Mouse (Mus musculus) heart, embryonic 14.5 days (tissue): ENCODE data around the gene Bcor. TPM values are rescaled to one million over a fixed set of nuclear protein-coding genes. Genes with fewer than 3 reads are reported as not detected.

ENCODE experiments used
- ATAC-seq: fragments of 200-750 bp; cut with Nextera tagmentation; 2 replicates; pipeline ENCODE4 v1.8.0; 2017; ENCODE audit warnings: low read depth, moderate TSS enrichment; ENCODE audit not compliant: insufficient number of reproducible peaks, insufficient read depth, low FRiP score
- H3K27ac ChIP-seq, 2 experiments: fragments of 200-500 bp in 1 of 2; fragments of 300-500 bp in 1 of 2; sonication (generic) in 1 of 2; replicated peaks in 1 of 2; 2 replicates each; pipeline ENCODE4 v1.5.1; 2012 to 2014; ENCODE audit warnings: low read depth in 2 of 2, low read length in 2 of 2, control low read depth in 1 of 2, mild to moderate bottlenecking in 1 of 2, mixed read lengths in 1 of 2; ENCODE audit not compliant: control insufficient read depth in 1 of 2, insufficient read depth in 1 of 2
- H3K27me3 ChIP-seq: fragments of 300-500 bp; sonication (generic); 2 replicates; pipeline ENCODE4 v1.6.1; 2014; ENCODE audit warnings: mild to moderate bottlenecking, low read length, control low read depth; ENCODE audit not compliant: control insufficient read depth, insufficient read depth
- H3K36me3 ChIP-seq: fragments of 300-500 bp; sonication (generic); 2 replicates; pipeline ENCODE4 v1.6.1; 2014; ENCODE audit warnings: mild to moderate bottlenecking, control low read depth, low read length, mixed read lengths; ENCODE audit not compliant: control insufficient read depth, insufficient read depth
- H3K4me1 ChIP-seq, 2 experiments: fragments of 200-500 bp in 1 of 2; fragments of 300-500 bp in 1 of 2; sonication (generic) in 1 of 2; 2 replicates each; pipeline ENCODE4 v1.6.1; 2012 to 2014; ENCODE audit warnings: low read length in 2 of 2, control low read depth in 1 of 2, mixed read lengths in 1 of 2; ENCODE audit not compliant: control insufficient read depth in 2 of 2, insufficient read depth in 2 of 2
- H3K4me2 ChIP-seq: fragments of 300-500 bp; sonication (generic); 2 replicates; pipeline ENCODE4 v1.6.1; 2014; ENCODE audit warnings: mild to moderate bottlenecking, low read length
- H3K4me3 ChIP-seq, 2 experiments: fragments of 200-500 bp in 1 of 2; fragments of 300-500 bp in 1 of 2; sonication (generic) in 1 of 2; 2 replicates each; pipeline ENCODE4 v1.5.1; 2012 to 2014; ENCODE audit warnings: low read length in 2 of 2, mild to moderate bottlenecking in 2 of 2, control low read depth in 1 of 2, low read depth in 1 of 2, moderate library complexity in 1 of 2; ENCODE audit not compliant: control insufficient read depth in 1 of 2, insufficient read depth in 1 of 2
- H3K9ac ChIP-seq: fragments of 300-500 bp; sonication (generic); 2 replicates; pipeline ENCODE4 v1.6.1; 2014; ENCODE audit warnings: mild to moderate bottlenecking, low read length
- H3K9me3 ChIP-seq: fragments of 300-500 bp; sonication (generic); 2 replicates; pipeline ENCODE4 v1.6.1; 2016; ENCODE audit warnings: low read length, control low read depth; ENCODE audit not compliant: control insufficient read depth
- WGBS: fragments of 180-500 bp; shearing (Covaris S2); extraction: QIAGEN DNeasy Blood & Tissue Kit; methylation state at CpG from one replicate; pipeline ENCODE4 v1.1.7; 2014; 5-methylcytosine and 5-hydroxymethylcytosine counted together
- polyA plus RNA-seq: library from polyadenylated mRNA; unstranded; fragments of >200 nt; fragmentation: Nextera tagmentation; extraction: Ambion mirVana; gene quantifications from 2 replicates; pipeline ENCODE4 v1.2.1, GENCODE M21; 2014

Bcor gene
- polyA plus RNA-seq, 1 experiment from 2014 or later: 17.0 TPM

DNA sequence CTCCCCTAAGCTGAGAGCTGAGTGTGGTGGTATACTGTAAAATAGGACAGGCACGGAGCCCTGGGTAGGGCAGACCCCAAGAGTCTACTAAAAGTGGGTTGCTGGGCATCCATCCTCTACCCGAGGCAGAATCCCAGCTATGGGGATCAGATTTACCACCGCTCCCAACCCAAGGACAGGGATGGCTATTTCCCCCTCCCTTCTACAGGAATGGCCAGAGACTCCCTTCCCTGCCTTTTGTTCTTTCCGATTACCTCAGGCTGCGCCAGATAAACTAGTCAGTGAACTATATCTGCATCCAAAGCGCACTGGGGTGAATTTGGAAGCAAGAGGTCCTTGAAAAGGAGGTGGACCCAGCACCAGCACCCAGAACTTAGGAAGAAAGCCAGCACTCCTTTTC, 93.1 kb downstream of the Bcor start:
- H3K4me3 ChIP-seq: no peak overlapping the region
- 4% methylated on average over 6 of the region's 6 CpGs for WGBS
- H3K27me3 ChIP-seq: peaks cover 16% of the 10 kb centered on the region; the same call in 1 of the 2 replicates
- H3K9ac ChIP-seq: peak overlapping the region; percentile 38
- H3K9me3 ChIP-seq: no peaks in the 10 kb centered on the region
- peak overlapping the region; percentile 27 for H3K4me2 ChIP-seq
- peaks cover 64 to 86% of the 10 kb centered on the region in 2 experiments for H3K4me1 ChIP-seq
- no peaks in the 10 kb centered on the region for H3K36me3 ChIP-seq
- no peak overlapping the region for H3K27ac ChIP-seq
- no peak for ATAC-seq

DNA sequence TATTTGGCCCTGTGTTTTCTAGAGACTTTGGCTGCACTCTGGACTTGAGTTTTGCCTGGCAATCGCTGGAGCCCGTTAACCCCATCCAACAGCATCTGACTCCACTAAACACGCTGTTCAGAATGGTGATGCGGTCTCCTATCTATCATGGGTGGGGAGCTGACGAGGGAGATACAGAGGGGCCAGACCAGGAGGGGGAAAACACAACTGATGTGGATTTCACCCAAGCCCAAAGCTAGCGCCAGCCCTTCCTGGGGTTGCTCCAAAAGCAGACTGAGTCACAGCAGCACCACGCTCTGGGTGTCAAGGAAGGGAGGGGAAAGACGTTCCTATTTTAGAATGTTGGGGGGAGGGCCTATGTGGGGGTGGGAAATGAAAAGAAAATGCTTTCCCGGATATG, 94.4 kb downstream of the Bcor start:
- no peak overlapping the region for H3K4me3 ChIP-seq
- H3K36me3 ChIP-seq: no peaks in the 10 kb centered on the region
- H3K9ac ChIP-seq: no peak overlapping the region
- no peak overlapping the region for H3K4me2 ChIP-seq
- no peak overlapping the region for H3K27ac ChIP-seq
- WGBS: 27% methylated on average over 9 of the region's 9 CpGs
- ATAC-seq: no peak
- peaks cover 13% of the 10 kb centered on the region; the same call in 1 of the 2 replicates for H3K27me3 ChIP-seq
- H3K4me1 ChIP-seq: peaks cover 66 to 82% of the 10 kb centered on the region in 2 experiments
- no peaks in the 10 kb centered on the region for H3K9me3 ChIP-seq

DNA sequence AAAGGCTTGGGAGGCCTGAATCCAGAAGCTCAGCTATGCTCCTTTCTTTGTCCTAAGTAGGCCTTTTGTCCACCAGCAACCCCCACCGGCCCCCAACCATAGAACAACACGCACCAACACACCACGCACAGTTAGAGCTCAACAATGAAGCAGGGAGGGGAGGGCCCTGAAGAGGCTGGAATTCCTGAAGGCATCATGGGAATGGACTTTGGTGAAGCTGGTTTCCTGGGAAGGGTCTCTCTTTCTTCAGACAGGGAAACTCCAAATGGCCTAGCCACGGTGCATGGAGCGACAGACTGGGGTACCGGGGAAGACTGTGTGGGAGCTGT, 97.3 kb downstream of the Bcor start:
- peaks cover 49 to 59% of the 10 kb centered on the region in 2 experiments for H3K4me1 ChIP-seq
- WGBS: 38% methylated on average over 6 of the region's 6 CpGs

DNA sequence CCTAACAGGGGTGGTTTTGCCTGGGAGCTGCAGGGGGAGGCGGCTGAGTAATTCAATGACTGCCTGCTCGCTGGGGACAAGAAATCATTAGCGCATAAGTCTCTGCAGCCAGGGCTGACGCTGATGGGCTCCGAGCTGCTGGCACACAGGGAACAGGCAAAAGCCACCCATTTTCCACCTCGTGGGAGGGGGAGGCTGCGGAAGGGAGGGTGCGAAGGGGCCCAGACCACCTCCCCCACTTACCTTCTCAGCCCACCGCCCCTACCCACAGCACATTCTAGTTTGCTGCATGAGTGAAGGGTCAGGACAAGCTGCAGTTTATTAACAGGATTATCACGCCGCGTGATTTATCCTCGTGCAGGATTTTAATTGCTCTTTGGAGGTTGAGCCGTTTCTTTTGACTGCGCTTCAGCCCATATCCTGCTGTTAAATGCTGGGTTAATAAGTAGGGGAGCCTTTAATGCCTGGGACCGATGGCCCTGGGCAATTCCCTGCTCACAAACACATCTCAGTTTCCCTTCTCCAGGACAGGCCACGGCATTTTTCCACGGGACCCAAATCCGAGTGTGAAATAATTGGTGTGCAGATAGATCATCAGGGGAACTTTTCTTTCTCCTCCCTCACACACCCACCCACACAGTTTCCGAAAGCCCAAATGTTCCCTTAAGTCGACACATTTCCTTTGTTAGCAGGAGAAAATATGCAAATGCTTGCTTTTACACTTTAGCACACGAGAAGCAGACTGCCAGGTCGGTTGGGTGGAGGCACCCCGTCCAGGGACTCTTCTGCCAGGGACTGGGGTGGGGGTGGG, 97.8 kb downstream of the Bcor start:
- no peak overlapping the region for H3K4me2 ChIP-seq
- peaks cover 4% of the 10 kb centered on the region; the same call in 1 of the 2 replicates for H3K27me3 ChIP-seq
- peaks cover 45 to 53% of the 10 kb centered on the region in 2 experiments for H3K4me1 ChIP-seq

More for the DNA sequence above, 97.3 kb downstream of the Bcor start:
- no peak overlapping the region for H3K4me3 ChIP-seq
- peaks cover 4% of the 10 kb centered on the region; the same call in 1 of the 2 replicates for H3K27me3 ChIP-seq
- H3K4me2 ChIP-seq: no peak overlapping the region
- peaks cover 18% of the 10 kb centered on the region for H3K36me3 ChIP-seq
- H3K27ac ChIP-seq: no peak overlapping the region
- no peaks in the 10 kb centered on the region for H3K9me3 ChIP-seq
- no peak overlapping the region for H3K9ac ChIP-seq
- ATAC-seq: no peak

DNA sequence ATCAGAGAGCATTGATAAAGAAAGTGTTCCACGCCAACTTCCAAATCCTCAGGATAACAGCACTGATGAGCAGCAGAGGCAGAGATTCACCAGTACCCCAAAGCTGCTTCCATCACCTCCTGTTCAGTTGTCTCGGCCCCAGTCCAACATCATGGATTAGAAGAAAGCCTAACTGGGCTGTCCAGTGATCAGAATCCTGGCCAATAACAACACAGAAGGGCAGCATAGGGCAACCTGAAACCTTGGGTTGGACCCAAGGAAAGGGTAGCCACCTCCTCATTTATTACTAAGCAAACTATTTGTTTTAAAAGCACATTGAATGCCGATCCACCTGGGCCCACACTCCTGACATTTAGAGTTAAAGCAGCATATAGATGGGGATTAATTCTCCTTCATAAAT, 99.3 kb downstream of the Bcor start:
- H3K36me3 ChIP-seq: peaks cover 38% of the 10 kb centered on the region
- no peaks in the 10 kb centered on the region for H3K9me3 ChIP-seq
- no peak overlapping the region for H3K27ac ChIP-seq
- WGBS: 58% methylated on average over 3 of the region's 3 CpGs
- no peak overlapping the region for H3K4me2 ChIP-seq
- H3K4me1 ChIP-seq: peaks cover 36 to 38% of the 10 kb centered on the region in 2 experiments
- H3K4me3 ChIP-seq: no peak overlapping the region
- peaks cover 4% of the 10 kb centered on the region; the same call in 1 of the 2 replicates for H3K27me3 ChIP-seq
- ATAC-seq: no peak
- no peak overlapping the region for H3K9ac ChIP-seq

More for the DNA sequence above, 97.8 kb downstream of the Bcor start:
- H3K27ac ChIP-seq: no peak overlapping the region
- no peak for ATAC-seq
- 36% methylated on average over 24 of the region's 24 CpGs for WGBS
- H3K4me3 ChIP-seq: no peak overlapping the region
- H3K9me3 ChIP-seq: no peaks in the 10 kb centered on the region
- H3K9ac ChIP-seq: no peak overlapping the region
- peaks cover 24% of the 10 kb centered on the region for H3K36me3 ChIP-seq

DNA sequence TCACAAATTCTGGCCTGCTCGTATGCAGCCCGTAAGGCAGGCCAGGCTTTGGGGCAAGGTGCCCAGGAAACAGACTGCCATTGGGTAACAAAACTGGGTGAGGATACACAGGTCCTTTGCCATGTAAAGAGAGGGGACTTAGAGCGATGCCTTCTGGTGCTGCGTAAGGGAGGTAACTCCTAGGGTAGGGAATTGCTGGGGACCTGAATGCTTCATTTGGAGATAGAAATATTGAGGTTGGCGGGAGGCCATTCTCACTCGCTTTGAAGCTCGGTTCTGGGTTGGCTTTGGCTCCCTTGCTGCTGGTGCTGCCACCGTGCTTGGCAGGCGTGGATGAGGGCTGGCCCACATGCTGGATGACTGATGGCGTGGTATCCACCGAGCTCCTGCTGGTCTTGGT, 102.9 kb downstream of the Bcor start:
- no peaks in the 10 kb centered on the region for H3K27me3 ChIP-seq
- WGBS: 88% methylated on average over 11 of the region's 11 CpGs
- peaks cover 11 to 13% of the 10 kb centered on the region in 2 experiments; a peak in 3 of 4 replicates for H3K4me1 ChIP-seq
- no peak overlapping the region for H3K4me3 ChIP-seq
- H3K27ac ChIP-seq: no peak overlapping the region
- peaks cover 52% of the 10 kb centered on the region for H3K36me3 ChIP-seq
- ATAC-seq: no peak
- no peak overlapping the region for H3K9ac ChIP-seq
- no peak overlapping the region for H3K4me2 ChIP-seq
- no peaks in the 10 kb centered on the region for H3K9me3 ChIP-seq

DNA sequence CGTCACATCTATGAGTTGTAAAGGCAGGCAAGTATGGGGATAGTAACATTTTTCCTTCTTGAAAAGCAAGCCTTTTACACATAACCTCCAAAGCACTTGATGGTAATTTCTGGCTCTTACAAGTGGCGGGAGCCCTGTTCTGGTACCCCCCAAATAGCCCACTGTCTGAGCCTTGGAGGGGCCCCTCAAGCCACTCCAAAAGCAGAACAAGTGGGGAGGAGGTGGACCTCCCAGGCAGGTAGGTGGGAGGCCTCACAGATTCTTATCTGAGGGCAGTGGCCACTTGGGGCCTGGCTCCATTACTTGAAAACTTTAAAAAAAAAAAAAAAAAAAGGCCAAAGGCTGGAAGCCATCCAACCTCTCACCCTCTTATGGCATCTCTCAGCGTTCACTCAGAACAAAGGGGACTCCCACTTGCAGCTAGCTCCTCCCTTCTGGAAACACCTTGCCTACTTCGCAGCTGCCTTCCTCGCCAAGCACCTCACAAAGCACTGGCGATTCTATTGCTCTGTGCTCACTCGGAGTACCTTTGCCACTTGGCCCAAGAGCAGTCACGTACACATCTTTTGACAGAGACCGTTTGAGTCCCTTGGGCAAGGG, 106.7 kb downstream of the Bcor start:
- Histone ChIP-seq H3K9me3 (no peaks in the 10 kb centered on the region), H3K4me3 (no peak overlapping the region), H3K27ac (no peak overlapping the region), H3K4me2 (no peak overlapping the region), H3K4me1 (peaks cover 0 to 2% of the 10 kb centered on the region in 2 experiments; a peak in 1 of 4 replicates), H3K36me3 (peaks cover 53% of the 10 kb centered on the region), H3K9ac (no peak overlapping the region), H3K27me3 (no peaks in the 10 kb centered on the region)
- whole genome bisulfite sequencing: 58% methylated on average over 9 of the region's 9 CpGs
- no peak for ATAC-seq
